Mouse (Mus musculus) embryonic facial prominence, embryonic 14.5 days (tissue): ENCODE data around the gene Engase. TPM values are rescaled to one million over a fixed set of nuclear protein-coding genes. Genes with fewer than 3 reads are reported as not detected.
A peak's percentile ranks its signal among the peaks of the same experiment; 100 is the strongest.

ENCODE experiments used
- ATAC-seq: fragments of 200-750 bp; cut with Nextera tagmentation; 2 replicates; pipeline ENCODE4 v1.8.0; 2017; ENCODE audit warnings: low read depth, moderate number of reproducible peaks, moderate TSS enrichment
- DNase-seq: peaks from one replicate; pipeline ENCODE4 v3.0.0-alpha.2; 2015; ENCODE audit warnings: low spot score
- H3K27ac ChIP-seq: fragments of 300-500 bp; sonication (generic); replicated peaks from 2 replicates; pipeline ENCODE4 v1.5.1; 2014; ENCODE audit warnings: low read depth, mild to moderate bottlenecking, low read length, moderate library complexity
- H3K27me3 ChIP-seq: fragments of 300-500 bp; sonication (generic); replicated peaks from 2 replicates; pipeline ENCODE4 v1.6.1; 2014; ENCODE audit warnings: low read length; ENCODE audit not compliant: control insufficient read depth, insufficient read depth
- H3K36me3 ChIP-seq: fragments of 300-500 bp; sonication (generic); 2 replicates; pipeline ENCODE4 v1.6.1; 2014; ENCODE audit warnings: low read length, mixed read lengths; ENCODE audit not compliant: control insufficient read depth, insufficient read depth
- H3K4me1 ChIP-seq: fragments of 300-500 bp; sonication (generic); 2 replicates; pipeline ENCODE4 v1.6.1; 2014; ENCODE audit warnings: antibody characterized with exemption, low read length; ENCODE audit not compliant: control insufficient read depth, insufficient read depth
- H3K4me2 ChIP-seq: fragments of 300-500 bp; sonication (generic); 2 replicates; pipeline ENCODE4 v1.6.1; 2014; ENCODE audit warnings: low read depth, mild to moderate bottlenecking, low read length, moderate library complexity, mixed read lengths
- H3K4me3 ChIP-seq: fragments of 300-500 bp; sonication (generic); 2 replicates; pipeline ENCODE4 v1.5.1; 2014; ENCODE audit warnings: low read depth, mild to moderate bottlenecking, low read length
- H3K9ac ChIP-seq: fragments of 300-500 bp; sonication (generic); 2 replicates; pipeline ENCODE4 v1.6.1; 2014; ENCODE audit warnings: low read depth, mild to moderate bottlenecking, low read length, moderate library complexity, mixed read lengths
- H3K9me3 ChIP-seq: fragments of 300-500 bp; sonication (generic); 2 replicates; pipeline ENCODE4 v1.6.1; 2016; ENCODE audit warnings: low read length; ENCODE audit not compliant: control insufficient read depth
- WGBS: fragments of 180-500 bp; shearing (Covaris S2); extraction: QIAGEN DNeasy Blood & Tissue Kit; methylation state at CpG from one replicate; pipeline ENCODE4 v1.1.7; 2014; 5-methylcytosine and 5-hydroxymethylcytosine counted together
- polyA plus RNA-seq: library from polyadenylated mRNA; unstranded; fragments of >200 nt; fragmentation: Nextera tagmentation; extraction: Ambion mirVana; gene quantifications from 2 replicates; pipeline ENCODE4 v1.2.1, GENCODE M21; 2014

Gene Engase
- polyA plus RNA-seq, 1 experiment from 2014 or later: 6.0 TPM

DNA sequence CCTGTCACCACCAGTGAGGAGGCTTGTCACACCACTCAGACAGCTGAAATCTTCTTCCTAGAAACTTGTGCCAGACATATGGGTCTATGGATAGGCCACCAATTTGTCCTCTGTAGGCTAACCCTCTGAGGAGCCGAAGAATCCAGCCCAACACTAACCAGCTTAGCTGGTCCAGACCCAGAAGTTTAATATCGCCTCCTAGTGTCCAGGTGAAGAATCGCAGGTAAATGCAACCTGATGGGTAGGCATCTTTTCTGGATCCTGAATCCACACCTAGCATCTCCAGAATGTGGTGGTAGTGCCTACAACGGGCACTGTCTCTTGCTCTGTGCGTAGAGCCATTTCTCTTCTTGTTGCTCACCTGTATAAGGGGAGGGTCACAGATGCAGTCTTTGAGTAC, 43.6 kb downstream of the Engase start:
- 54% methylated on average over 5 of the region's 5 CpGs for WGBS
- no peak overlapping the region for H3K9ac ChIP-seq
- ATAC-seq (no peak), DNase-seq (no peak)
- no peak overlapping the region for H3K27ac ChIP-seq
- no peak overlapping the region for H3K4me2 ChIP-seq
- no peaks in the 10 kb centered on the region for H3K27me3 ChIP-seq
- H3K4me3 ChIP-seq: no peak overlapping the region
- H3K36me3 ChIP-seq: no peaks in the 10 kb centered on the region
- H3K9me3 ChIP-seq: no peaks in the 10 kb centered on the region
- no peaks in the 10 kb centered on the region for H3K4me1 ChIP-seq

DNA sequence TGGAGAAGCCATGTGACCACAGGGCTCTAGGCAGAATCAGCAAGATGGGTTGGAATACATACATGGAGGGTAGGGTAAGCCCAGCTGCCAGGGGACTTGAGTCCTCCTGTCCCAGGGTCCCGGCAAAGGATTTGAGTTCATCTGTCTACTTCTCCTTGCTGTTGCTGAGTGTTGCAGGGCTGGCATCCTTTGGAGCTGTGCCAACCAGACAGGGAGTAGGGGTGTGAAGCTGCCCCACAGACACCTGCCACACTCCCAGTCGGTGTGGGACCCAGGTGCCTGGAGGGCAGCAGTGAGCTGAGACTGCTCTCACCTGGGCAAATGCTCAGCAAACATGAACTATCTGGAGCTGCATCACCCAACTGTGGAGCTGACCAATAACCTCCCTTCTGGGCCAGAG, 44.3 kb downstream of the Engase start:
- 69% methylated on average over 1 of the region's 2 CpGs for WGBS
- Histone ChIP-seq H3K9me3 (no peaks in the 10 kb centered on the region), H3K27me3 (no peaks in the 10 kb centered on the region), H3K4me1 (no peaks in the 10 kb centered on the region), H3K27ac (no peak overlapping the region), H3K36me3 (no peaks in the 10 kb centered on the region), H3K4me3 (no peak overlapping the region), H3K9ac (no peak overlapping the region), H3K4me2 (no peak overlapping the region)
- DNase-seq (no peak), ATAC-seq (no peak)

DNA sequence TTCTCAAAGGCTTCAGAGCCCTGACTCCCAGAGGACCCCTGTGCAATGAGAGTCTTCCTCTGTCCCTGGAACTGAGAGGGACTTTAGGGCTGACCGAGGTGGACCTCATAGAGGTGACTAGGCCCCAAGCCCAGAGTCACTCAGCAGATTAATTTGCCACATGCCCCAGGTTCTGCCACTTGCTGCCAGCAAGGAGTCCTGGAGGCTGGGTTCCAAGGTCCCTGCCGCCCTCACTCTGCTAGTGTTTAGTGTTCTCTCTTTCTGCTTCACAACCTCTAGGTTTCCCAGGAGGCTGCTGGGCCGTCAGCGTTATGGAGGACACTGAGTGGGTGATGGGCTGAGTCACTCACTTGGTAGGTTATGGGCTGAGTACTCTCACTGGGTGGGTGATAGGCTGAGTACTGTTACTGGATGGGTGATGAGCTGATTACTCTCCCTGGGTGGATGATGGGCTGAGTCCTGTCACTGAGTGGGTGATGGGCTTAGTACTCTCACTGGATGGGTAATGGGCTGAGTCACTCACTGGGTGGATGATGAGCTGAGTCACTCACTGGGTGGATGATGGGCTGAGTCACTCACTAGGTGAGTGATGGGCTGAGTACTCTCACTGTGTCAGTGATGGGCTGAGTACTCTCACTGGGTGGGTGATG, 47.0 kb downstream of the Engase start:
- H3K9ac ChIP-seq: no peak overlapping the region
- 72% methylated on average over 4 of the region's 4 CpGs for WGBS
- no peaks in the 10 kb centered on the region for H3K9me3 ChIP-seq
- H3K36me3 ChIP-seq: no peaks in the 10 kb centered on the region
- DNase-seq (no peak), ATAC-seq (no peak)
- no peak overlapping the region for H3K27ac ChIP-seq
- H3K4me2 ChIP-seq: no peak overlapping the region
- no peak overlapping the region for H3K4me3 ChIP-seq
- H3K4me1 ChIP-seq: no peaks in the 10 kb centered on the region
- no peaks in the 10 kb centered on the region for H3K27me3 ChIP-seq

DNA sequence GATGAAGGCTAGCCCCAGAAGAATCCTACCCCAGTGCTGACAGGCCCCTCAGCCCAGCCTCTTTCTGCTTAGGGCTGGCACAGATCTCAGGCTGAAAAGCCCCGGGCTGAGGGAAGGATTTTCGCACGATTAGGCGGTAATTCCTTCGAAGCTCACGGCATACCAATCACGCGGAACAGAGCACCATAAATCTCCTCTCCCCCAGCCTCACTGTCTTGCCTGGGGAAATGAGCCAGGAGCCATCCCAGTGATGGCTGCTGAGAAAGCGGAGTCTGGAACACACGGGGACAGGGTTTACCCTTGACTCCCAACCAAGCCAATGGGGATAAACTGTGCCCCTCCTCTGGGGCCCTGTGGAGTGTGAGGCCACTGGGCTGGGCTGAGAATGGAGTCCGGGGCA, 48.4 kb downstream of the Engase start:
- H3K4me1 ChIP-seq: no peaks in the 10 kb centered on the region
- no peak for ATAC-seq
- H3K27ac ChIP-seq: no peak overlapping the region
- H3K9me3 ChIP-seq: no peaks in the 10 kb centered on the region
- H3K4me2 ChIP-seq: no peak overlapping the region
- H3K27me3 ChIP-seq: no peaks in the 10 kb centered on the region
- H3K4me3 ChIP-seq: no peak overlapping the region
- H3K36me3 ChIP-seq: no peaks in the 10 kb centered on the region
- peak; percentile 42 for DNase-seq
- H3K9ac ChIP-seq: no peak overlapping the region
- 58% methylated on average over 11 of the region's 11 CpGs for whole genome bisulfite sequencing

DNA sequence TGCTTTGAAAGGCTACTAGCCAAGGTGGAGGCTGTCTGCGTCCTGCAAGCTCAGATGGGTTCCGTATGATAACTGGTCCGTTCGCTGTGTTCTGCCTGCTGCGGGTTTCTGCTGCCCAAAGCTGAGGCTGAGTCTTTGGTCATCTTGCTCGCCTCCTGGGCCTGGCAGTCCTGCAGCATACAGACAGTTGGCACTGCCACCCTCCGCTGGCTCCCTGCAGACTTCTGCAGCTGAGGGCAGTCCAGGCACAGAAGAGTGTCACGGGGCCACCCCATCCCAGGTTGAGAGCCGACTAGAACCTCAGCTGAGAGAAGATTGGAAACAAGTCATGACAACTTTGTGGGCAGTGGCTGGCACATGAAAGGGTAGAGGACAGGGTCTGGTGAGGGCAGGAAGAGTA, 52.1 kb downstream of the Engase start:
- no peak overlapping the region for H3K4me3 ChIP-seq
- H3K27me3 ChIP-seq: no peaks in the 10 kb centered on the region
- H3K4me2 ChIP-seq: no peak overlapping the region
- WGBS: 84% methylated on average over 9 of the region's 9 CpGs
- ATAC-seq (no peak), DNase-seq (no peak)
- no peaks in the 10 kb centered on the region for H3K4me1 ChIP-seq
- H3K27ac ChIP-seq: no peak overlapping the region
- no peak overlapping the region for H3K9ac ChIP-seq
- H3K9me3 ChIP-seq: no peaks in the 10 kb centered on the region
- no peaks in the 10 kb centered on the region for H3K36me3 ChIP-seq

DNA sequence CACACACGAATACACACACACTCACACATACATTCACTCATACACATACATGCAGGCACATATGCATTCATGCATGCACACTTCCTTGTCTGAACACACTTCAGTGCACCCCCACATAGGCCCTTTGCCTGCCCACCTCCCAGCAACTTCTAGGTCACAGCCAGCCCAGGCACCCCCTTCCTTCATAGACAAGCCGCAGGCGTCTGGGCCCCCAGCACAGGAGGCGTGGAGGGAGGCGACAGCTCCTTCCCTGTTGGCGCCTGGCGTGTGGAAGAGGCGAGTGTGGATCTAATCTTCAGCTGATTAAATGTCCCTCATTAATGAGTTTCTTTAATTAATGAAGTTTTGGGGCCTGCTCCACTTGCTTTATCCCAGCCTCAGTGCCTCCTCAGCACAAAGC, 53.7 kb downstream of the Engase start:
- no peak for DNase-seq
- no peaks in the 10 kb centered on the region for H3K9me3 ChIP-seq

DNA sequence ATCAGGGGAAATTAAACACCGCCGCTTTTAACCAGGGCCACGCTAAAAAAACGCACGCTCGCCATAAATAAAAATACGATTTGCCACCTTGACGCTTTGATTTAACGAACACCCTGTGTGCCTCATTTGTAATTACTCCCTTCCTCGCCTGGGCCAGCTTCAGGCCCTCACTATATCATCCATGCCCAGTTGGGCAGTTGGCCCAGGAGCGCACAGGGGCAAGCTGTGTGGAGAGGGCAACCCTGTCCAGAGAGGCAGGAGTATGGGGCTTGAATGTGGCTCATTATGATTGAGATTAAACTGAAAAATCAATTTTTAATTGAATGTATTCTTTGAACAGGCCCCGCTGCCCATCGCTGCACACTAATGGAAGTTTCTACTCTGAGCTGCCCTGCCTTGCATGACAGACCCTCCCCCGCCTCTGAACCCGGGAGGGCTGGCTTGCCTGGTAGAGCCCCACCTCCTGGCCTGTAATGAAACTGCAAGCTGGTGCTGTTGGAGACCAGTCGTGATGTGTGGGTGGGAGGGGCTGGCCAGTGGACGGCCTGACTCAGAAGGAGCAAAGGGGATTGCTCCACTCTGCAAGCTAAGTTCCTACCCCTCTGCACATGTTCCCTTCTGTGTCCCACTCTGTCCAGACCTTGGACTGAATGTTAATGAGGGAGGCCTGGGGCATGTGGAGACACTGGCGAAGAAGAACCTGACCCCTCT, 57.9 kb downstream of the Engase start:
- H3K27me3 ChIP-seq: no peaks in the 10 kb centered on the region
- H3K4me3 ChIP-seq: no peak overlapping the region
- no peaks in the 10 kb centered on the region for H3K9me3 ChIP-seq
- DNase-seq (peak; percentile 49), ATAC-seq (0 out of 2 replicates have a peak, but pooled peaks have one; percentile 31)
- 29% methylated on average over 18 of the region's 18 CpGs for WGBS
- no peaks in the 10 kb centered on the region for H3K36me3 ChIP-seq
- no peak overlapping the region for H3K4me2 ChIP-seq
- H3K9ac ChIP-seq: no peak overlapping the region
- H3K4me1 ChIP-seq: no peaks in the 10 kb centered on the region
- H3K27ac ChIP-seq: no peak overlapping the region

More for the DNA sequence above, 53.7 kb downstream of the Engase start:
- no peak for ATAC-seq
- Histone ChIP-seq H3K27ac (no peak overlapping the region), H3K4me2 (no peak overlapping the region), H3K27me3 (no peaks in the 10 kb centered on the region), H3K4me1 (no peaks in the 10 kb centered on the region), H3K4me3 (no peak overlapping the region), H3K36me3 (no peaks in the 10 kb centered on the region), H3K9ac (no peak overlapping the region; the same call in 1 of the 2 replicates)
- WGBS: 71% methylated on average over 8 of the region's 8 CpGs

DNA sequence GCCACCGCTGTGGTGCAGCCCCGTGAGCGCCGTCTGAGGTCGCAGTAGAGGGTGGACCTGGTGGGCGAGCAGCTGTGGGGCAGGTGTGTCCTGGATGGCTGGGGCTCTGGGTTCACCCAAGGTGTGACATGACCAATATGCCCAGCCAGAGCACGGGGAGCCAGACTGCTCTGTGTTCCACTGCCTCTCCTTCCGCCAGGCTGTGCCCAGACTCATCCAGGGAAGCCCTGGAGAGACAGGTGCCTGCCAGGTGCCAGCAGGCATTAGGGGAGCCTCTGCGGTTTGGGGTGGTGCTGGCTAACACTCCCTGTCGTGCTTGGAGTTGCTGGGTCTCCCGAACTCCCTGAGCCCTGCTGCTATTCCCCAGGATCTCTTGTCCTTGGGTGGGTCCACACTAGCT, 61.4 kb downstream of the Engase start:
- ATAC-seq (no peak), DNase-seq (no peak)
- Histone ChIP-seq H3K27me3 (no peaks in the 10 kb centered on the region), H3K4me1 (no peaks in the 10 kb centered on the region), H3K27ac (no peak overlapping the region), H3K36me3 (no peaks in the 10 kb centered on the region), H3K4me2 (no peak overlapping the region), H3K4me3 (no peak overlapping the region), H3K9ac (no peak overlapping the region), H3K9me3 (no peaks in the 10 kb centered on the region)
- 82% methylated on average over 8 of the region's 11 CpGs for WGBS
